Mouse (Mus musculus) Muller cell, postnatal 12 days (primary cell): Measurements from ENCODE around the gene Slc44a5.

Experiments
- DNase-seq: peaks from one replicate; pipeline ENCODE4 v3.0.0-alpha.2; 2015; ENCODE audit errors: inconsistent ontology term

The Slc44a5 gene

GRCm38 (mm10) chr3:153973171-153973948 lies at the start of gene Slc44a5:
Gene Slc44a5 (plus strand): TSS chr3:153973436.
- peak; percentile 37 for DNase-seq

GRCm38 (mm10) chr3:153926333-153926732 lies 46.9 kb upstream of the Slc44a5 start:
- DNase-seq, result no peak

GRCm38 (mm10) chr3:153929526-153929925 lies 43.7 kb upstream of the Slc44a5 start:
- DNase-seq, result no peak

- DNase-seq, result no peak
Observed at GRCm38 (mm10) chr3:153932461-153932860, 40.8 kb upstream of the Slc44a5 start.

- DNase-seq, result no peak
Observed at GRCm38 (mm10) chr3:153935878-153936277, 37.4 kb upstream of the Slc44a5 start.

GRCm38 (mm10) chr3:153937116-153937810 lies 36.0 kb upstream of the Slc44a5 start:
- no peak for DNase-seq

- DNase-seq, result no peak
Observed at GRCm38 (mm10) chr3:153940021-153940420, 33.2 kb upstream of the Slc44a5 start.

GRCm38 (mm10) chr3:153940486-153940885 lies 32.8 kb upstream of the Slc44a5 start:
- no peak for DNase-seq

- no peak for DNase-seq
Observed at GRCm38 (mm10) chr3:153941613-153942012, 31.6 kb upstream of the Slc44a5 start.

- DNase-seq, result peak; percentile 45
Observed at GRCm38 (mm10) chr3:153943003-153943640, 30.1 kb upstream of the Slc44a5 start.

- DNase-seq, result no peak
Observed at GRCm38 (mm10) chr3:153943901-153944334, 29.3 kb upstream of the Slc44a5 start.

GRCm38 (mm10) chr3:153944335-153944990 lies 28.8 kb upstream of the Slc44a5 start, which contains the start of gene Acadm:
Gene Acadm (minus strand): TSS chr3:153944632.
- DNase-seq, result peak; percentile 99

- DNase-seq, result no peak
Observed at GRCm38 (mm10) chr3:153947271-153947670, 26.0 kb upstream of the Slc44a5 start.

GRCm38 (mm10) chr3:153948176-153948575 lies 25.1 kb upstream of the Slc44a5 start:
- DNase-seq, result no peak

- DNase-seq, result no peak
Observed at GRCm38 (mm10) chr3:153957916-153958315, 15.3 kb upstream of the Slc44a5 start.

GRCm38 (mm10) chr3:153959035-153959730 lies 14.1 kb upstream of the Slc44a5 start:
- peak; percentile 12 for DNase-seq

- peak; percentile 17 for DNase-seq
Observed at GRCm38 (mm10) chr3:153959731-153960207, 13.5 kb upstream of the Slc44a5 start.

GRCm38 (mm10) chr3:153960884-153961283 lies 12.4 kb upstream of the Slc44a5 start:
- no peak for DNase-seq

- no peak for DNase-seq
Observed at GRCm38 (mm10) chr3:153961632-153962389, 11.4 kb upstream of the Slc44a5 start.

GRCm38 (mm10) chr3:153967447-153967846 lies 5.8 kb upstream of the Slc44a5 start:
- DNase-seq, result no peak
